Mouse (Mus musculus) testis, adult 2 months (tissue): ENCODE measurements around the gene Crtam. TPM values are rescaled to one million over a fixed set of nuclear protein-coding genes. Genes with fewer than 3 reads are reported as not detected.
A peak's percentile ranks its signal among the peaks of the same experiment; 100 is the strongest.

Source experiments
- H3K27ac ChIP-seq: fragments of 200-500 bp; 2 replicates; pipeline ENCODE4 v1.5.1; 2012; ENCODE audit warnings: low read depth, low read length; ENCODE audit not compliant: control insufficient read depth, insufficient read depth
- H3K27me3 ChIP-seq: fragments of 200-500 bp; 2 replicates; pipeline ENCODE4 v1.6.1; 2012; ENCODE audit warnings: mild to moderate bottlenecking, low read length, moderate library complexity; ENCODE audit not compliant: control insufficient read depth, insufficient read depth
- H3K36me3 ChIP-seq: fragments of 200-500 bp; 2 replicates; pipeline ENCODE4 v1.6.1; 2012; ENCODE audit warnings: mild to moderate bottlenecking, low read length; ENCODE audit not compliant: control insufficient read depth, insufficient read depth
- H3K4me1 ChIP-seq: fragments of 200-500 bp; 2 replicates; pipeline ENCODE4 v1.6.1; 2012; ENCODE audit warnings: low read length; ENCODE audit not compliant: control insufficient read depth, insufficient read depth
- H3K4me3 ChIP-seq: fragments of 200-500 bp; 2 replicates; pipeline ENCODE4 v1.5.1; 2012; ENCODE audit warnings: low read depth, mild to moderate bottlenecking, low read length, moderate library complexity, mixed read lengths; ENCODE audit not compliant: control insufficient read depth
- CTCF ChIP-seq: fragments of 200-500 bp; IDR thresholded peaks from 2 replicates; pipeline ENCODE4 v1.5.1; 2012; ENCODE audit warnings: low read depth, mild to moderate bottlenecking, inconsistent platforms, low read length, moderate library complexity; ENCODE audit not compliant: control insufficient read depth, insufficient read depth, insufficient replicate concordance
- POLR2A ChIP-seq: fragments of 200-500 bp; IDR thresholded peaks from 2 replicates; pipeline ENCODE4 v1.6.1; 2012; ENCODE audit warnings: low read depth, mild to moderate bottlenecking, inconsistent platforms, low read length, moderate library complexity; ENCODE audit not compliant: control insufficient read depth
- polyA plus RNA-seq: library from polyadenylated mRNA; depleted of rRNA; stranded (reverse); fragments of >200 nt; gene quantifications from 2 replicates; pipeline ENCODE4 v1.2.3, GENCODE M21; 2012

Gene Crtam
- polyA plus RNA-seq, 1 experiment, result 9.5 TPM

DNA sequence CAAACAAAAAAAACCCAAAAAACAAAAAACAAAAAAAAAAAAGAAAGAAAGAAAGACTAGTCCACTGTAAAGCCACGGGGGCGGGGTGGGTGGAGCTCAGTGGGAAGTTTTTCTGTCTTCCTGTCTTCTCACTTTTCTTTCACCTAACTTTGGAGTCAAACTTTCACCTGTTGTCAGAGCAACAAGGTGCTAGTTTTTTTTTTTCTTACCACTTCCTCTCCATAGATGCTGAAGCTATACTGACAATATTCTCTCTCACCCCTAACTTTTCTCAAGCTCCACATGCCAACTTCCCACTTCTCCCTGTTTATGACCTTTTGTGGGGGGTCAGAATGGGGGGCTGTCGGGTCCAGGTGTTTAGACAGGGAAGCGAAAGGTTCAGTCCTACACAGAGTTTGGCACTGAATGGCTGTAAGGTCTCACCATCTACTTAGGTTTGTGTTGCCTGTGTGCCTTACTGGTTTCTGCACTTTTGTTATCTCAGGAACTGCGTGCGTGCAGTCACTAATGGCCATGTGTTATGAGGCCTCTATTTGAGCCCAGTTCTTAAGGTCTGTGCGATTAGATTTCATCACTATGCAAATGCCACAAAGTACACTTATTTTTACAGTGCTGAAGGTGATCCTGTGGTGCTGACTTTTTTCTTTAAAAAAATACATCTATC, 7.2 kb downstream of the Crtam start:
- Histone ChIP-seq H3K4me3 (no peak overlapping the region), H3K27ac (no peak overlapping the region), H3K27me3 (no peaks in the 10 kb centered on the region), H3K4me1 (peaks cover 4% of the 10 kb centered on the region), H3K36me3 (no peaks in the 10 kb centered on the region)
- TF ChIP-seq POLR2A (no peak), CTCF (no peak)

GRCm38 (mm10) chr9:40994075-40994474, 10.4 kb downstream of the Crtam start:
- Histone ChIP-seq H3K36me3 (no peaks in the 10 kb centered on the region), H3K4me1 (peaks cover 4% of the 10 kb centered on the region), H3K27me3 (no peaks in the 10 kb centered on the region), H3K4me3 (peak overlapping the region; percentile 67), H3K27ac (no peak overlapping the region)
- no peak for TF ChIP-seq CTCF

DNA sequence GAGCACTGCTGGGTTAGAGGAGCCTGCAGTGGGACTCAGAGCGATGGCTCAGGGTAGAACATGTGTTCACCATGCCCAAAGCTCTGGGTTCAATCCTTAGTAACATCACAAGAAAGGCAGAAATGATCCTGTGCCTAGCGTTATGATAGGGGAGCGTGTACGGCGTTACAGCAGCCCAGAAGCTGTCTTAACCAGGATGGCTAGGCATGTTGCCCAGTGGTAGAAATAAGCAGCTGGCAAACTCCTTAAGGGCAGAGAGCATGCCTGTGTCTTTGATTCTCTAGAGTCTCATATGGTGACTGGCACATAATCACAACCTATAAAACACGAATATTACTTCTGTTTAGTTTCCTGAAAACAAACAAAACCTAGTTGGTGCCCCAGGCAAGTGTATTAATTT, 12.9 kb downstream of the Crtam start:
- Histone ChIP-seq H3K36me3 (no peaks in the 10 kb centered on the region), H3K4me1 (peaks cover 4% of the 10 kb centered on the region), H3K4me3 (no peak overlapping the region), H3K27ac (no peak overlapping the region), H3K27me3 (no peaks in the 10 kb centered on the region)
- TF ChIP-seq POLR2A (no peak), CTCF (no peak)

DNA sequence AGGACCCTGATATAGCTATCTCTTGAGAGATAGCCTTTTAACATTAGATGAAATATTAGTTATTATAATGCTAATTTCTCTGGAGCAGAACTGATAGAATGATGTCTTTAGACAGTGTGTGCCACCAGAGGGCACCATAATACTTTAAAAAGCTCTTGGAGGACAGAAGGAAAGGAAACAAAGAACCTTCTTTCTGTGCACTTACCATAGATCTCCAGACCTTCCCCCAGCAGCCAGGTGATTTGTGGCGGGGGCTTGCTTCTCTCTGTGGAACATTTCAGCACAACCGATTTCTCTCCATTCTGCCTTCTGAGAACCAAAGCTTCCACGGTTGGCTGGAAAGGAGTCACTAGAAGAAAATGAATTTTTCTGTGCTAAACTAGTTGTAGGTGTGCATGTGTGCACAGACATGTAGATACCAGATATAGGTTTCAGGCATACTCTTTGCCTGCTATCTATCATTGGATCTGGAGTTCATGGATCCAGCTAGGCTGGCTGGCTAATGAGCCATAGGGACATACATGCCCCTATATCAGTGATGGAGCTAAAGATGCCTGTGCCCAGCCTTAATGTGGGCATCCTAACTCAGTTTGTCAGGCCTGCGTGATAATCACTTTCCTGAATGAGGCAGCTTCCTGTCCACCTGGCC, 14.4 kb downstream of the Crtam start:
- no peak for TF ChIP-seq CTCF
- TF ChIP-seq POLR2A, result no peak
- Histone ChIP-seq H3K36me3 (no peaks in the 10 kb centered on the region), H3K4me3 (no peak overlapping the region), H3K27ac (no peak overlapping the region), H3K4me1 (peaks cover 4% of the 10 kb centered on the region), H3K27me3 (no peaks in the 10 kb centered on the region)

DNA sequence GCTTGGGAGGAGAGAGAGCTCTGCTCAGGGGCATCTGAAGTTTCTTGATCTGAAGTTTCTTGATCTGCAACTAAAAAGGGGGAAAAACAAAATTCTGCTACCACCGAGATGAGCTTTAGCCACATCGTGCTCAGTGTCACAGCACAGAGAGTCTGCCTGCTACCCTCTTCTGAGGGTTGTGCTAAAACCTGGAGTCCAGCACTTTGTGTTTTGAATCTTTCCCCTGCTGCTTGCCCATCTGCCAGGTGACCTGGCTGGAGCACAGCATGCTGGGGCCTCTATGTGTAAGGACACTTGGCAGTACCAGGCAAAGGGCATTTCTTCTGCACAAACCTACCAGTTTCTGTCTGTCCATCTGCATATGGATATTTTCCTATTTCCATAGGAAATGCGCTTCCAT, 20.1 kb downstream of the Crtam start:
- Histone ChIP-seq H3K27ac (no peak overlapping the region), H3K4me3 (no peak overlapping the region), H3K4me1 (no peaks in the 10 kb centered on the region), H3K27me3 (no peaks in the 10 kb centered on the region), H3K36me3 (no peaks in the 10 kb centered on the region; the same call in none of the 2 replicates)
- TF ChIP-seq POLR2A (no peak), CTCF (no peak)

DNA sequence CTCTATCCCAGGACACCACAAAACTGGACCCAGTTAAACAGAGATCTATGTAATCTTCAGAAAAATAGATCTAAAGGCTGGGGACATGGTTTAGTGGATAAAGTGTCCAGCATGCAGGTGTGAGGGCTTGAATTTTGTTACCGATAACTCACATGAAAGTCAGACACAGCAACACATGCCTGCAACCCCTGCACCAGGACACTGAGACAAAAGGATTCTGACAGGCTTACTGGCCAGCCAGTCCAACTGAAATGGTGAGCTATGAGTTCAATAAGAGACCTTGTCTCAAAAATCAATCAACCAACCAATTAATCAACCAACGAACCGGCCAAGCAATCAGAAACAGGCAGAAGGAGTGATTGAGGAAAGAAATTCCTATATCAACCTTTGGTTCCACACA, 20.7 kb downstream of the Crtam start:
- Histone ChIP-seq H3K4me1 (no peaks in the 10 kb centered on the region), H3K27me3 (no peaks in the 10 kb centered on the region), H3K4me3 (no peak overlapping the region), H3K36me3 (no peaks in the 10 kb centered on the region; the same call in none of the 2 replicates), H3K27ac (no peak overlapping the region)
- no peak for TF ChIP-seq POLR2A
- no peak for TF ChIP-seq CTCF

DNA sequence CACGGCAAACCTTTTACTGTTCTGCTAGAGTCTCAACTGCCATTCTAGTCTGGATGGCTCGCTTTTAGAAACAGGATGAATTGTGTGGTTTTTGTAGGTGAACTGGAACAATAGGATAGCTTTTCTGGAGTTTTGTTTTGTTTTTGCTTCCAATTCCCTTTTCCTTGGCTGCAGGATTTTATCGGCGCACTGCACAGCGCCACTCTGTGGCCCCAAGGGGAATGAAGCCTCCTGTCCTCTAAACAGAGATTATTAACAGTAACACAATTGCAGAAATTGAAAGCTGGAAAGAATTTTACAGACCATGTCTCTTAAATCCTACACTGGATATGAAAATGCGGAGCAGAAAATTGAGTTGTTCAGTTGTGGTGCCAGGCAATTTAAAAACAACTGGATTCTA, 21.9 kb downstream of the Crtam start:
- no peaks in the 10 kb centered on the region; the same call in none of the 2 replicates for H3K36me3 ChIP-seq
- TF ChIP-seq CTCF, result peak; percentile 62; the same call in 1 of the 2 replicates
- TF ChIP-seq POLR2A, result no peak
- no peaks in the 10 kb centered on the region for H3K4me1 ChIP-seq
- H3K27ac ChIP-seq, result no peak overlapping the region
- no peaks in the 10 kb centered on the region for H3K27me3 ChIP-seq
- H3K4me3 ChIP-seq, result no peak overlapping the region
